Mouse (Mus musculus): ENCODE results near the gene Gm20388.

The Gm20388 gene

GRCm38 (mm10) chr8:124038121-124038520 lies 4127.5 kb downstream of the Gm20388 start:
- no peak for DNase-seq

DNA sequence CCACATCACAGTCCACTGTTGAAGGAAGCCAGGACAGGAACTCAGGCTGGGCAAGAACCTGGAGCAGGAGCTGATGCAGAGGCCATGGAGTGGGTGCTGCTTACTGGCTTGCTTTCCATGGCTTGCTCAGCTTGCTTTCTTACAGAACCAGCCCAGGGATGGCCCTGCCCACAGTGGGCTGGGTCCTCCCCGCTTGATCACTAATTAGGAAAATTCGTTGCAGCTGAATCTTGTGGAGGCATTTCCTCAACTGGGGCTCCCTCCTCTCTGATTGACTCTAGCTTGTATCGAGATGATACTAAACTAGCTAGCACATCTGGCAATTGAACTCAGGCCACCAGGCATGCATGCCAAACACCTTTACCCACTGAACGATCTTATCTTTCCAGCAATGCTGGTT lies 4128.7 kb downstream of the Gm20388 start:
- DNase-seq, result no peak

GRCm38 (mm10) chr8:124042201-124042600 lies 4131.6 kb downstream of the Gm20388 start:
- DNase-seq, result no peak

- DNase-seq, result no peak
Measured at GRCm38 (mm10) chr8:124044421-124044820, 4133.8 kb downstream of the Gm20388 start.

- no peak for DNase-seq
Measured at GRCm38 (mm10) chr8:124044931-124045330, 4134.3 kb downstream of the Gm20388 start.

GRCm38 (mm10) chr8:124045856-124046255 lies 4135.2 kb downstream of the Gm20388 start:
- DNase-seq, result no peak

DNA sequence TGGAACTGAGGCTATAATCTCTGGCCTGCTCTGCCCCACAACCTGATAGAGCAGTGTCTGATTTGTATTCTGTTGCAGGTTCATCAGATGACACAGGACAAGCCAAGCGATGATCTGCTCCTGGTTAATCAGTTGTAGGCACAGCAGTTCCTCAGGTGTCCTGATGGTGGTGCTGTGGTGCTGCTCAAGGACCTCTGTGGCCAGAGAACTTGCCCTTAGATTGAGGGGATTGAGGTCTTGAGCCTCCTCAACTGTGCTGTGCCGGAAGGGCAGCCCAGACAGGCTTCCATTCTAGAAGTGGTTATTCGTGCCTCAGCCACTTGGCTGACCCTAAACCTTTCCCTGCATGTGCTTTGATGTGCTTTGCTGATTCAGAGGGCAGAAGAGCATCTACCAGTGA lies 4141.5 kb downstream of the Gm20388 start:
- peak; percentile 79 for DNase-seq

- DNase-seq, result no peak
Measured at GRCm38 (mm10) chr8:124052568-124052967, 4141.9 kb downstream of the Gm20388 start.

- no peak for DNase-seq
Measured at GRCm38 (mm10) chr8:124056832-124057655, 4146.4 kb downstream of the Gm20388 start.

DNA sequence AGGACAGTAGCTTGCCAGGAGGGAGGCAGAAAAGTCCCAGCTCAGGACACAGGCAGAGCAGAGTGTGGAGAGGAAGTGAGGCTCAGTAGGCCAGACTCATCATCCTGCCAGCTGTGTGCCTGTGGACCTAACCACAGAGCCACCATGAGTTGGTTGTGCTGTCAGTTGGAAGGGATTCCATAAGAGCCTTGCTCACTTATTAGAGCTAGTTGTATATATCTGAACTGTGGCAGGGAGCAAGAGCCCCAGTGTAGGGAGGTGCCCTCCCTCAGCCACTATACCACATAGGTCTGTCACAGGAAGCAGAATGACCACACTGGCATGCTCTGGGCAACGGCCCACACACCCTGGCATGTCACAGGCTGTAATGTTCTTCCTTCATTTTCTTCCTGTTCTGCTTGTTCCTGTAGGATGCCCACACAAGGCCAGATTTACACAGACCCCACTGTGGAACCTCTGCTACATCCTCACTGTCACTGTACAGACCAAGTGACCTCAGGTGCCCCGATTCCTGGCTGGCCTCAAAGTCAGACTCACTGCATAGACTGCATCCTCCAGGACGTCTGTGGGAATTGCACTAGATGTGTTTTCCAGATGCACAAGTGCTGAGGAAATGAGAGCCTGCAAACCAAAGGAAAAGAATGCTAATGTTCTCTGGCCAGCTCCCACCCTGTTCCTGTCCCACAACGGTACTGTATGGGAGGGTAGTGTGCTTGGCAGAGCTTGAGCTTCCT lies 4155.9 kb downstream of the Gm20388 start:
- peak in 1 of 2 experiments; percentile 10 for DNase-seq

DNA sequence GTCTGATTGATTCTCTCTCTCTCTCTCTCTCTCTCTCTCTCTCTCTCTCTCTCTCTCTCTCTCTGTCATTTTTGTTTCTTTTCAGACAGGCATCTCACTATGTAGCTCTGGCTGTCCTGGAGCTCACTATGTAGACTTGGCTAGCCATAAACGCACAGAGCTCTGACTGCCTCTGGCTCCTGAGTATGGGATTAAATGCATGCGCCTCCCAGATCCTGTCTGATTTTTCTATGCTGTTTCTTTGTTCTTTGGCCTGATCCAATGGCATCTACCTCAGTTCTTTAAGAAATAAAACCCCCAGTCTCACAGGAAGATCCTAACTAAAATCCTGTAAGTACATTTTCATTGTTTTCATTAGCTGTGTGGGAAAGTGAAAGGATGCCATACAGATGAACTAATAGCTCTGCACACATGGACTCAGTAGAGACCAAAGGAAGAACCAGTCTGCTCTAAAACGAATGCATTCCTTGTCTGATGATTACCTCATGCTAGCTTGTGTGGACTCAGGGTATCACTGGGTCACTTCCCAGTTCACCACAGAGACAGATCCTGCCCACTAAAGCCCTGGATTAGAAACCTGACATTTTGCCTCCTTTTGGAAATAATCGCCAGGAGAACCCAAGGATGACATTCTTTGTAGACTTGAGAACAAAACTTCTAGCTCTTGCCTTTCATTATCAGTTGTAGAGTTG lies 4156.6 kb downstream of the Gm20388 start:
- no peak for DNase-seq

GRCm38 (mm10) chr8:124070363-124071324 lies 4160.0 kb downstream of the Gm20388 start:
- DNase-seq, result no peak

GRCm38 (mm10) chr8:124075977-124076376 lies 4165.3 kb downstream of the Gm20388 start:
- no peak for DNase-seq

DNA sequence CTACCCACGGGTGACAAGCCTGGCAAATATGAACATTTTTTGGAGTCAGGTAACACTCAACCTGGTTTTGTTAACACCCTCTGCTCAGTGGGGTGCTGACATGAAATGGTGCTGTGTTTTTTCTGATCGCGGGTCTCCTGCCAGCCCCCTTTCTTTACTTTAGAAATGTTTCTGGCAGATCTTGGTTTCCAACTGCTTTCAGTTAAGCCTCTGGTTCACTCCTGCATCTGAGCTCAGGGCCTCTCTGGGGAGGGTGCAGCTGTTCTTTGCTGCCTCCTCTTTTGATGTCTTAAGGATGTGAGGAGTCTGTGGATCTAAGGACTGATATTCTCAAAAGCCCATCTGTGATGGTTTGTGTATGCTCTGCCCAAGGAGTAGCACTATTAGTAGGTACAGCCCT lies 4165.8 kb downstream of the Gm20388 start:
- no peak for DNase-seq

DNA sequence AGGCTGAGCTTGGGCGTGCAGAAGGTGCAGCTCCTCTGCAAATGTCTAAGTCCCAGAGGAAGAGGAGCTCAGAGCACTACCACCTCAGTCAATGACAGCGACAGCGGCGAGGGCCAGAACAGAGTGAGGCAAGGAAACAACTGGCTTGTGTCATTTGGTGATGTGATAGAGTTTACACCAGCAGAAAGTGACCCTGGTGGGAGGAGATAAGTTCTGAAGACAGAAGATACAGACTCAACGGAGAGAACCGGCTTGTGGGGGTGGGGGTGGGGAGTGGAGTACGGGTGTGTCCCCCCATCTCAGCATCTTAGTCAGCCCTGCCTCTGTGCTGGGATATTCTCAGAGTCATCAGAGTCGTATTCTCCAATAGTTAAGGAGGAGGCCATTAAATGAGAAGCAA lies 4166.7 kb downstream of the Gm20388 start:
- no peak for DNase-seq

DNA sequence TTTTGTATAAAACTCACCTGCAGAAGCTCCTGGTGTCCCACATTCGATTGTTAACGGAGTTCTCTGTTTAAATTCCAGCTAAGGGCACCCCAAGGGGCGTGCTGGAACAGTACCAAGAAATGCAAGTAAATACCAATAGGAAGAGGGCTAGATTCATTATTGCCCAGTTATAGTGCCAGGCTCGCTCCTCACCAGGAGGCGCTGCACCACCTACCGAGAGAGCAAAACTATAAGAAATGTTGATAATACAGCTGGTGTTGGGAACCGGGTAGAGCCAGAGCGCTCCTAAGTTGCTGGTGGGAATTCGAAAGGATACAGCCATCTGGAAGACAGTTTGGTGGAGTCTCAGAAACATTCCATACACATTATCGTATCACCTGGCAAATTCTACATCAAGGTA lies 4167.4 kb downstream of the Gm20388 start:
- DNase-seq, result no peak

GRCm38 (mm10) chr8:124078969-124079368 lies 4168.3 kb downstream of the Gm20388 start:
- no peak for DNase-seq

DNA sequence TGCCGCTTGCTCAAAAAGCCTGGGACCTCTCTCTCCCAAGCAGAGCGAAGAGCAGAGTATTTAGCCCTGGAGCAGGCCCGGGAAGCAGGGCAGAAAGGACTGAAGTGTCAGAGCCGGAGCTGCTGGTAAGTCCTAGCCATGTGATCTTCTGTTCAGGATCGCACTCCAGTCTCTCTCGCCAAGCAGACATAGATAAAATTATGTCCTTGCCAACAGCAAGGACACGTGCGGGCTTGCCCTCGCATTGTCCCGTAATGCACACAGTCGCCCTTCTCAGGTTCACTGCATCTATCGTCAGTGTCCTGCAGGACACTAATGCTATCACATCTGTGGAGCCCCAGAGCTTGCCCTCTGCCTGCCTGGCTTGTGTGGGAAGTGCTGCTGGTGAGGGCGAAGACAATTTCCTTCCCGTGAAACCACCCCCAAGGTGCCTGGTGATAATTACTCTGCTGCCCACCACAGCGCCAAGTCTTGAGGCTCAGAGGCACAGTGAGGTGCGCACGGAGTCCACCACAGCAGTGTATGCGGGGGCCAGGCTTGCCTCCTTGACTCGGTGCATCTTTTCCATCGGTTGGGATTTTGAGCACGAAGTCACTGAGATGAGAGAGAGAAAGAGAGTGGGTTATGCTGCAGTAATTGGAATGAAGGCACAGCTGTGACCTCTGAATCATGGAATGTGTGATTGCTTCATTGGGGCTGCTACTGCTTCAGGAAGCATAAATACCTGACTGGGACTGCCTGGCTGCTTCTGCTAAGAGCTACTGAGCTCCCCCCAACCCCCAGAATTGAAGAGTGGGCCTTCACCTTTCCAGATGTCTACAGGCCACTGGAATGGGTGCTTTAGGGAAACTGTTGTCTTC lies 4170.1 kb downstream of the Gm20388 start:
- no peak for DNase-seq

GRCm38 (mm10) chr8:124082616-124083015 lies 4172.0 kb downstream of the Gm20388 start:
- DNase-seq, result no peak

- DNase-seq, result no peak
Measured at GRCm38 (mm10) chr8:124083611-124084010, 4173.0 kb downstream of the Gm20388 start.

DNA sequence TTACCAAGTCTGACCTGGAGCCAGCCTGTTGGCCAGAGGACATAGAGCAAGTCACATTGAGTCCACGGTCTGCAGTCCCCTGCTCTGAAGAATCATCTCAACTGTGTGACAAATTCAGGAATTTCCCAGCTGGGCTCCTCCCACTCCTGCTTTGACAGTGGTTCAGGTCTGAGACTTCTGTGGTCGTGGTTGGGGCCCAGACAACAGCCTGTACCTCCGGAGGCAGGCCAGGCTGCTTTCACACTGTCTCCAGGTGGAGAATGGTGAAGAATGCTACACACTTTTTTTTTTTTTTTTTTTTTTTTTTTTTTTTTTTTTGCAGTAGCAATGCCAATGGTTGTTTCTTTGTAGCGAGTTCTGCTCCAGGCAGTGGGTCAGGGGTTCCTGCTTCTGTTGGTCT lies 4175.0 kb downstream of the Gm20388 start:
- no peak for DNase-seq

Data from B cell, adult 2 months (primary cell).